Mouse (Mus musculus): ENCODE data around the gene Sptbn4. TPM values are rescaled to one million over a fixed set of nuclear protein-coding genes. Genes with fewer than 3 reads are reported as not detected.
A peak's percentile ranks its signal among the peaks of the same experiment; 100 is the strongest.

Sptbn4 gene
- total and polyA plus RNA-seq, 2 experiments = 0.06 TPM; not detected in 1

DNA sequence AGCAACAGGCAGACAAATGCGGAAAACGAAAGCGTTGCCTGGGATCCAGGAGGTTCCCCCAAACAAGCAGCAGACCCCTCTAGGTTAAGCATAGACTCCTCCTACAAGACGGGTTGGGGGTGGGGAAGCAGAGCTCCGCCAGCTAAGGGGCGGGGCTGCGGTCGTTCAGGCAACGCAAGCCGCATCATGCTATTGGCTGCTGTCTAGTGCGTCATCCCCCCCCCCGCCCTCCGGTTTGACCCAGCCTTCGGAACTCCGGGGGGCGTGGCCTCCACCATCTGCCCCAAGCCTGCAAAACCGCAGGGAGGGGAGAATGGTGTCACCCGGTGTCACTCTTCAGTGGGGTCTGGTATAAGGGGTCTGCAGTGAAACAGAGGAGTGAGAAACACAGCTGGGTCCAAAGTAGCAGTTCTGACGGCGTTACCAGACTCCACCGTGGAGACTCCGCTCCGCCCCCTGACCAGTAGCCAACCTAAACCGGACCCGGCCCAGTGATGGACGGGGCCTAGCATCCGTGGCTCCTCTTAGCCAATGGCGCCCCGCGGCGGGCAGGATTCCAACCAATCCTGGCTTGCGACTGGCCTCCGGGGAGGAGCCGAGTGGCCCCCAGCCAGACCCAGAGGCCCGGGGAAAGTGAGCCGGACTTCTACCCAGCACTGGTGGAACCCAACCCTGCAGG, 25.8 kb upstream of the Sptbn4 start, which contains the start of gene Sertad3:
Gene Sertad3, plus strand, starts transcription at position 613 of the 679 bp plus-strand sequence.
- peak; percentile 90 for DNase-seq (ENCODE audit: extremely low read depth, low read depth, low spot score)
- under 1% methylated on average over 36 of the region's 36 CpGs for WGBS

GRCm38 (mm10) chr7:27472596-27472995, 25.1 kb upstream of the Sptbn4 start:
- Histone ChIP-seq H3K4me1 (ENCODE audit: control insufficient read depth, insufficient read depth, low read length) (peaks cover 9% of the 10 kb centered on the region), H3K36me3 (ENCODE audit: control insufficient read depth, insufficient read depth, low read length) (peaks cover 4% of the 10 kb centered on the region), H3K9ac (ENCODE audit: low read depth, low read length) (peak overlapping the region; percentile 73), H3K27me3 (ENCODE audit: control insufficient read depth, insufficient read depth, low read length) (no peaks in the 10 kb centered on the region), H3K79me2 (ENCODE audit: control insufficient read depth, insufficient read depth, low read length) (peaks cover 12% of the 10 kb centered on the region), H3K4me3 (ENCODE audit: insufficient read depth, low read depth, low read length) (peak overlapping the region; percentile 60), H3K27ac (replicated peaks; ENCODE audit: insufficient read depth, low read depth, low read length) (peak overlapping the region; percentile 77)
- 0% methylated on average over 7 of the region's 7 CpGs for WGBS
- TF ChIP-seq CTCF (IDR thresholded peaks at IDR 0.05; ENCODE audit: low read depth, low read length) (no peak), POLR2A (IDR thresholded peaks at IDR 0.05; ENCODE audit: extremely low read depth, insufficient read depth, low read length) (no peak)
- peak; percentile 66 for DNase-seq (ENCODE audit: extremely low read depth, low read depth, low spot score)

More for the DNA sequence above, 25.8 kb upstream of the Sptbn4 start, which contains the start of gene Sertad3:
- Histone ChIP-seq H3K4me3 (ENCODE audit: insufficient read depth, low read depth, low read length) (peak within 1 kb of the TSS; percentile 89), H3K79me2 (ENCODE audit: control insufficient read depth, insufficient read depth, low read length) (peaks cover 12% of the 10 kb centered on the region), H3K4me1 (ENCODE audit: control insufficient read depth, insufficient read depth, low read length) (peaks cover 13% of the 10 kb centered on the region), H3K27ac (replicated peaks; ENCODE audit: insufficient read depth, low read depth, low read length) (peak within 1 kb of the TSS; percentile 91), H3K9ac (ENCODE audit: low read depth, low read length) (peak within 1 kb of the TSS; percentile 87), H3K27me3 (ENCODE audit: control insufficient read depth, insufficient read depth, low read length) (no peaks in the 10 kb centered on the region), H3K36me3 (ENCODE audit: control insufficient read depth, insufficient read depth, low read length) (peaks cover 4% of the 10 kb centered on the region)
- TF ChIP-seq POLR2A (IDR thresholded peaks at IDR 0.05; ENCODE audit: extremely low read depth, insufficient read depth, low read length) = peak; percentile 76; the same call in 1 of the 2 replicates
- no peak for TF ChIP-seq CTCF (IDR thresholded peaks at IDR 0.05; ENCODE audit: low read depth, low read length)

GRCm38 (mm10) chr7:27471390-27472120, 24.1 kb upstream of the Sptbn4 start:
- no peak overlapping the region for H3K4me3 ChIP-seq (ENCODE audit: insufficient read depth, low read depth, low read length)
- DNase-seq (ENCODE audit: extremely low read depth, low read depth, low spot score) = no peak
- H3K36me3 ChIP-seq (ENCODE audit: control insufficient read depth, insufficient read depth, low read length) = peaks cover under 1% of the 10 kb centered on the region
- no peaks in the 10 kb centered on the region for H3K27me3 ChIP-seq (ENCODE audit: control insufficient read depth, insufficient read depth, low read length)
- no peak overlapping the region for H3K27ac ChIP-seq (replicated peaks; ENCODE audit: insufficient read depth, low read depth, low read length)
- H3K79me2 ChIP-seq (ENCODE audit: control insufficient read depth, insufficient read depth, low read length) = peaks cover 10% of the 10 kb centered on the region
- no peak for TF ChIP-seq CTCF (IDR thresholded peaks at IDR 0.05; ENCODE audit: low read depth, low read length)
- TF ChIP-seq POLR2A (IDR thresholded peaks at IDR 0.05; ENCODE audit: extremely low read depth, insufficient read depth, low read length) = no peak
- peaks cover 9% of the 10 kb centered on the region for H3K4me1 ChIP-seq (ENCODE audit: control insufficient read depth, insufficient read depth, low read length)
- H3K9ac ChIP-seq (ENCODE audit: low read depth, low read length) = no peak overlapping the region
- WGBS = 90% methylated on average over 11 of the region's 11 CpGs

- Histone ChIP-seq H3K36me3 (ENCODE audit: control insufficient read depth, insufficient read depth, low read length) (peaks cover 20% of the 10 kb centered on the region), H3K4me1 (ENCODE audit: control insufficient read depth, insufficient read depth, low read length) (no peaks in the 10 kb centered on the region), H3K79me2 (ENCODE audit: control insufficient read depth, insufficient read depth, low read length) (no peaks in the 10 kb centered on the region), H3K9ac (ENCODE audit: low read depth, low read length) (no peak overlapping the region), H3K4me3 (ENCODE audit: insufficient read depth, low read depth, low read length) (no peak overlapping the region), H3K27ac (replicated peaks; ENCODE audit: insufficient read depth, low read depth, low read length) (no peak overlapping the region), H3K27me3 (ENCODE audit: control insufficient read depth, insufficient read depth, low read length) (no peaks in the 10 kb centered on the region)
- no peak for DNase-seq (ENCODE audit: extremely low read depth, low read depth, low spot score)
- TF ChIP-seq CTCF (IDR thresholded peaks at IDR 0.05; ENCODE audit: low read depth, low read length) = no peak
- no peak for TF ChIP-seq POLR2A (IDR thresholded peaks at IDR 0.05; ENCODE audit: extremely low read depth, insufficient read depth, low read length)
- 56% methylated on average over 4 of the region's 4 CpGs for WGBS
These were observed 20.2 kb upstream of the Sptbn4 start for GRCm38 (mm10) chr7:27467648-27468047.

- Histone ChIP-seq H3K4me1 (ENCODE audit: control insufficient read depth, insufficient read depth, low read length) (no peaks in the 10 kb centered on the region), H3K79me2 (ENCODE audit: control insufficient read depth, insufficient read depth, low read length) (peaks cover 6% of the 10 kb centered on the region; the same call in 1 of the 2 replicates), H3K27me3 (ENCODE audit: control insufficient read depth, insufficient read depth, low read length) (no peaks in the 10 kb centered on the region), H3K27ac (replicated peaks; ENCODE audit: insufficient read depth, low read depth, low read length) (no peak overlapping the region), H3K4me3 (ENCODE audit: insufficient read depth, low read depth, low read length) (no peak overlapping the region), H3K9ac (ENCODE audit: low read depth, low read length) (no peak overlapping the region), H3K36me3 (ENCODE audit: control insufficient read depth, insufficient read depth, low read length) (peaks cover 18% of the 10 kb centered on the region)
- no peak for DNase-seq (ENCODE audit: extremely low read depth, low read depth, low spot score)
- WGBS = 90% methylated on average over 6 of the region's 6 CpGs
- no peak for TF ChIP-seq CTCF (IDR thresholded peaks at IDR 0.05; ENCODE audit: low read depth, low read length)
- no peak for TF ChIP-seq POLR2A (IDR thresholded peaks at IDR 0.05; ENCODE audit: extremely low read depth, insufficient read depth, low read length)
These were observed 13.0 kb upstream of the Sptbn4 start for GRCm38 (mm10) chr7:27460477-27460876.
